Mouse (Mus musculus) skeletal muscle tissue, adult 2 months (tissue): ENCODE measurements around the gene Btbd35f2.
"Not testable (repeated sequence)": the region's sequence is repeated elsewhere in the genome, so short reads cannot be mapped to it uniquely, and the experiment has no call there.

Experiments used
- DNase-seq: peaks from one replicate; pipeline ENCODE4 v3.0.0-alpha.2; 2012; ENCODE audit warnings: low read depth, low spot score

The Btbd35f2 gene

DNA sequence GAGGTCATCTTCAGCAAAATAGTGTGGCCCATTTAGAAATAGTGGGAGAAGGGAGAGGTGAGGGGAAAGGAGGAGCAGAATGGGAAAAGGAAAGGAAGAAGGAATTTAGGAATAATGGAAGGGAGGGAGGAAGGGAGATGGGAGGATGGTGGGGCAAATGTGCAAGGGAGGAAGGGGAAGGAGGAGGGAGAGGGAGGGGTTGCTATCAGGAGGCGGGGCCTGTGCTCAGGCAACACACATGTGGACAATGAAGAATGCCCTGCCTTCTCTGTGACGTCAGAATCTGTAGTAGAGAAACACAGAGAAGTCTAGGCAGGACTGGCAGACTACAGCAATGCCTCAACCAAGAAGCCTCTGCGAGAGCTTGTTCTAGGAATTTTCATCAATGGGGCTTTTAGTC, at the start of gene Btbd35f2:
TSS of gene Btbd35f2 (plus strand) at position 301 of the 400 bp plus-strand sequence.
- not testable (repeated sequence) for DNase-seq
